Mouse (Mus musculus): Measurements from ENCODE around the gene Akr7a5. TPM values are rescaled to one million over a fixed set of nuclear protein-coding genes. Genes with fewer than 3 reads are reported as not detected.

The Akr7a5 gene
- 11.4 TPM for polyA plus RNA-seq (2015; fragmentation: Illumina TruSeq; extraction: RNeasy Lipid Tissue Mini Kit (QIAGEN cat#74804); ENCODE audit: insufficient read depth, low read depth, low replicate concordance)

DNA sequence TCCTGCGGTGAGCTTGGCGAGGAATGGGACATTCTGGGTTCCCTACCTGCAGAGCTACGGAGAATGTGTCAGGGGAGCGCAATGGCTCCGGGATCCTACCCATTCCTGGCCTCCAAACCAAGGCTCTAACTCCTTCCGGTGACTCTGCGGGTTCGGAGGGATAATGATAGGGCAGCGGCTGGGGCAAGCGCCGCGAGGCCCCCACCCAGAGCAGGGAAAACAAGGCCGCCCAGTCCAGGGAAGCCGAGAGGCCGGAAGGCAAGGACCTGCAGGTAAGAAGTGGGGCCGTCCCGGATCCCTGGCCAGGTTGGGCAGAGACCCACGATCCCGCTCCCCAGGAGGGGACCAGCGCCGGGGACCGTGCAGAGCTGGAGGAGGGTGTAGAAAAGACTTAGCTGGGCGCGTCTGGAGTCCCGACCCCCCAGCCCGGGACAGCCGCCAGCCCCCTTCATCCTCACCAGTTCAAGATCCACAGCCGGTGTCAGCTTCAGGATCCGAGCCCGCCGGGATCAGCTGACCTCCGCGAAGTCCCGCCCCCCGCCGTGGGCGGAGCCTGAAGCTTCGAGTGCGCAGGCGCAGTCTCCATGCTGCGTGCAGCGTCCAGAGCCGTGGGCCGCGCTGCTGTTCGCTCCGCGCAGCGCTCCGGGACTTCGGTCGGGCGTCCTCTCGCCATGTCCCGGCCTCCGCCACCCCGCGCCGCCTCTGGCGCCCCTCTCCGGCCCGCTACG lies at the start of gene Akr7a5, which contains the start of gene Pqlc2:
TSS of gene Akr7a5 (plus strand) at position 574 of the 728 bp plus-strand sequence.
TSS of gene Pqlc2 (minus strand) at position 538 of the 728 bp plus-strand sequence.

DNA sequence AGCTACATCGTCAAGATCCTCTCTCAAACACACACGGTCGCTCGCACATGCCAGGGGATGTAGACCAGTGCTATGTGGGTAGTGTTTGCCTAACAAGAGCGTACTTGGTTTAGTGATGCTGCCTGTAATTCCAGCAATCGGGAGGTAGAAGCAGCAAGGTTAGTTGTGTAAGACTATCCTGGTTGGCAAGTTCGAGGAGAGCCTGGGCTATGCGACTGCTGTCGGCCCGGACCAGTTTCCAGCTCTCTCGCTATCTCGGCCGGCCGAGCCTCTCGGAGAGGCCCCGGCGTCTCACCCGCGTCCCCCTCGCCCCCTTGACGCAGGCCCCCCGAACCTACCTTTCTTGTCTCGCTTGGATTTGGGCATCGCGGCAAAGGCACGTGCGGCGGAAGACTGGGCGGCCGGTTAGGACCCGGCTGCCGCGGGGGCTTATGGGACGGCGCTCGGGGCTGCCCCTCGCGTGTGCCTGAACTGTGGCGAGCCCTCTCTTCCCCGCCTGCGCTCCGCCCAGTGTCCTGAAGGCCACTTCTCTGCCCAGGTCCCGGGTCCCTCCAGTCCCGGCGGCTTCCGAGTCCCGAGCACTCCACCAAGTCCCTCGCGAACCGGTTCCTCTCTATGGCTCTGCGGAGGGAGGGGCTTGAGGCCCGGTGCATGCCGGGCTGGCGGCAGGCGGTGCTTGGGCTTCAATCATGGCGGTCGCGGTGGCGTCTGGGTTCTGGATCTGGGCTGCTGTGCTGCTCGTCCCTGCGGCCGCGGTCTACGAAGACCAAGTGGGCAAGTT lies 41.6 kb downstream of the Akr7a5 start, which contains the start of the genes Mrto4, Emc1 and Ubr4:
TSS of gene Mrto4 (minus strand) at position 646 of the 781 bp plus-strand sequence.
TSS of gene Emc1 (plus strand) at position 657 of the 781 bp plus-strand sequence.
TSS of gene Ubr4 (plus strand) at position 679 of the 781 bp plus-strand sequence.

Other genes starting within 250 kb of the Akr7a5 start
- not detected for gene Htr6, start 235.2 kb upstream of the Akr7a5 start, polyA plus RNA-seq (2015; fragmentation: Illumina TruSeq; extraction: RNeasy Lipid Tissue Mini Kit (QIAGEN cat#74804); ENCODE audit: insufficient read depth, low read depth, low replicate concordance)
- gene Nbl1, start 217.8 kb upstream of the Akr7a5 start, polyA plus RNA-seq (2015; fragmentation: Illumina TruSeq; extraction: RNeasy Lipid Tissue Mini Kit (QIAGEN cat#74804); ENCODE audit: insufficient read depth, low read depth, low replicate concordance) = 49.0 TPM
- gene Minos1, start 179.6 kb upstream of the Akr7a5 start, polyA plus RNA-seq (2015; fragmentation: Illumina TruSeq; extraction: RNeasy Lipid Tissue Mini Kit (QIAGEN cat#74804); ENCODE audit: insufficient read depth, low read depth, low replicate concordance) = 36.8 TPM
- gene Capzb, start 117.8 kb upstream of the Akr7a5 start, polyA plus RNA-seq (2015; fragmentation: Illumina TruSeq; extraction: RNeasy Lipid Tissue Mini Kit (QIAGEN cat#74804); ENCODE audit: insufficient read depth, low read depth, low replicate concordance) = 34.9 TPM
- 3.1 TPM for gene Pqlc2, start within 50 bp of the Akr7a5 start, polyA plus RNA-seq (2015; fragmentation: Illumina TruSeq; extraction: RNeasy Lipid Tissue Mini Kit (QIAGEN cat#74804); ENCODE audit: insufficient read depth, low read depth, low replicate concordance)
- gene Mrto4, start 41.8 kb downstream of the Akr7a5 start, polyA plus RNA-seq (2015; fragmentation: Illumina TruSeq; extraction: RNeasy Lipid Tissue Mini Kit (QIAGEN cat#74804); ENCODE audit: insufficient read depth, low read depth, low replicate concordance) = 12.8 TPM
- 3.4 TPM for gene Emc1, start 41.8 kb downstream of the Akr7a5 start, polyA plus RNA-seq (2015; fragmentation: Illumina TruSeq; extraction: RNeasy Lipid Tissue Mini Kit (QIAGEN cat#74804); ENCODE audit: insufficient read depth, low read depth, low replicate concordance)
- gene Ubr4, start 41.9 kb downstream of the Akr7a5 start, polyA plus RNA-seq (2015; fragmentation: Illumina TruSeq; extraction: RNeasy Lipid Tissue Mini Kit (QIAGEN cat#74804); ENCODE audit: insufficient read depth, low read depth, low replicate concordance) = 42.3 TPM
- gene Iffo2, start 219.8 kb downstream of the Akr7a5 start, polyA plus RNA-seq (2015; fragmentation: Illumina TruSeq; extraction: RNeasy Lipid Tissue Mini Kit (QIAGEN cat#74804); ENCODE audit: insufficient read depth, low read depth, low replicate concordance) = 4.2 TPM

Measured in pancreas, adult 10 weeks (tissue).